Mouse (Mus musculus) MEL (cell line): Measurements from ENCODE around the gene Tbc1d16.

Experiments
- CTCF ChIP-seq, 3 experiments: IDR thresholded peaks in 2 of 3; conservative IDR thresholded peaks in 1 of 3; 2 replicates each; pipeline ENCODE4 v1.5.1; 2011 to 2012; ENCODE audit warnings: low read length in 3 of 3, low read depth in 2 of 3, mild to moderate bottlenecking in 2 of 3, improper control_type of control experiment in 1 of 3, inconsistent platforms in 1 of 3, mixed read lengths in 1 of 3, moderate library complexity in 1 of 3; ENCODE audit not compliant: control insufficient read depth in 1 of 3, insufficient read depth in 1 of 3, poor library complexity in 1 of 3, severe bottlenecking in 1 of 3
- ELF1 ChIP-seq: IDR thresholded peaks from 2 replicates; pipeline ENCODE4 v1.6.1; 2014; ENCODE audit warnings: low read depth, mild to moderate bottlenecking, inconsistent platforms, low read length, improper control_type of control experiment, moderate library complexity
- NRF1 ChIP-seq: IDR thresholded peaks from 2 replicates; pipeline ENCODE4 v1.6.1; 2014; ENCODE audit warnings: low read depth, mild to moderate bottlenecking, inconsistent platforms, low read length, improper control_type of control experiment, moderate library complexity; ENCODE audit not compliant: poor library complexity, insufficient read depth, severe bottlenecking
- POLR2A ChIP-seq, 2 experiments: IDR thresholded peaks; 2 replicates each; pipeline ENCODE4 v1.6.1; 2011 to 2012; ENCODE audit warnings: low read length in 2 of 2, mild to moderate bottlenecking in 2 of 2, control low read depth in 1 of 2, improper control_type of control experiment in 1 of 2, low read depth in 1 of 2, moderate library complexity in 1 of 2; ENCODE audit not compliant: control insufficient read depth in 1 of 2, insufficient read depth in 1 of 2, poor library complexity in 1 of 2
- TBP ChIP-seq: IDR thresholded peaks from 2 replicates; pipeline ENCODE4 v1.8.0; 2011; ENCODE audit warnings: low read depth, low read length, improper control_type of control experiment
- TCF12 ChIP-seq: IDR thresholded peaks from 2 replicates; pipeline ENCODE4 v1.6.1; 2014; ENCODE audit warnings: low read depth, mild to moderate bottlenecking, inconsistent platforms, low read length, improper control_type of control experiment, moderate library complexity

- TF ChIP-seq ELF1 (no peak), NRF1 (no peak), CTCF (IDR thresholded peaks at IDR 0.05 in 2 of 3, conservative IDR thresholded peaks at IDR 0.05 in 1 of 3; ENCODE audit: control insufficient read depth in 1 of 3, insufficient read depth in 1 of 3, low read depth in 2 of 3, low read length in 3 of 3, poor library complexity in 1 of 3, severe bottlenecking in 1 of 3) (no peak), TCF12 (no peak), POLR2A (IDR thresholded peaks at IDR 0.05; ENCODE audit: control insufficient read depth in 1 of 2, insufficient read depth in 1 of 2, low read depth in 1 of 2, low read length in 2 of 2, poor library complexity in 1 of 2) (no peak), TBP (no peak)
These were observed 65.2 kb downstream of the Tbc1d16 start for GRCm38 (mm10) chr11:119162959-119163733.
